Mouse (Mus musculus) urinary bladder, postnatal 14 days (tissue): ENCODE measurements around the gene Erc2.
"Not testable (repeated sequence)": the region's sequence is repeated elsewhere in the genome, so short reads cannot be mapped to it uniquely, and the experiment has no call there.

Source experiments
- DNase-seq: peaks from one replicate; pipeline ENCODE4 v3.0.0; 2021; ENCODE audit warnings: low spot score

The Erc2 gene

DNA sequence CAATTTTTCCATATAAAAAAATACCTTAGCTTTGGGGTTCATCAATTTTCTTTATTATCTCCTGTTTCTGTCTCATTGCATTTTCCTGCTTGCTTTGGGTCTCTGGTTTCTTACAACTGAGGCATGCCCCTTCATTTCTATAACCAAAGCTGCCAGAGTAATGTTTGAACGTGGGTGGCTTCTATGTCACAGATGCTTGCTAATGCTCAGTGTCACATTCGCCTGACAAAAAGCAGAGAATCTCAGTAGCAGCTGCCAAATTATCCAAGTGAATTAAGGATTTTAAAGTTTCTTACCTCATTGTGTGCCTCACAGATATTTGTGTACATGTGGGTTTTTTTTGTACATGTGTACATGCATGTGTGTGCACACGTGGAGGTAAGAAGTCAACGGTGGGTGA, 210.0 kb downstream of the Erc2 start:
- no peak for DNase-seq

DNA sequence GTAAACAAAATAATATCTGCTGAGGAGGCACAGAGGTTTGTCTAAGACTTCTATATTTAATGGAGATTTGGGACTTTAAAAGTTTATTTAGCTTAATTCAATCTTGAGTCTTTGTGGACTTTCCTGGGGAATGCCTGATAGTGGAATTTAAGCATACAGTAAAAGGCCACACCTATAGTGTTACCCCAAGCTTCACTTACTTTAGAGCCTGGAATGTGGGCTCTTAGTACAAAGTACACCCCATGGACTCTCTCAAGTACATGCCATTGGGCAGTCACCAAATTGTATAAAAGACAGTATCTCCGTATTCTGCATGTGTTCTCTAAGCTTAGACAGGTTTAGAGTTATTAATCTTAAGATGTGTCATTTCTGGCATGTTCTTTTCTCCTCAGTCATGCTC, 213.1 kb downstream of the Erc2 start:
- no peak for DNase-seq

GRCm38 (mm10) chr14:27837601-27838105, 215.4 kb downstream of the Erc2 start:
- DNase-seq = no peak

- DNase-seq = no peak
Measured at GRCm38 (mm10) chr14:27840120-27840519, 217.9 kb downstream of the Erc2 start.

GRCm38 (mm10) chr14:27846875-27847274, 224.6 kb downstream of the Erc2 start:
- no peak for DNase-seq

GRCm38 (mm10) chr14:27847291-27847690, 225.1 kb downstream of the Erc2 start:
- no peak for DNase-seq

GRCm38 (mm10) chr14:27851231-27851630, 229.0 kb downstream of the Erc2 start:
- DNase-seq = no peak

DNA sequence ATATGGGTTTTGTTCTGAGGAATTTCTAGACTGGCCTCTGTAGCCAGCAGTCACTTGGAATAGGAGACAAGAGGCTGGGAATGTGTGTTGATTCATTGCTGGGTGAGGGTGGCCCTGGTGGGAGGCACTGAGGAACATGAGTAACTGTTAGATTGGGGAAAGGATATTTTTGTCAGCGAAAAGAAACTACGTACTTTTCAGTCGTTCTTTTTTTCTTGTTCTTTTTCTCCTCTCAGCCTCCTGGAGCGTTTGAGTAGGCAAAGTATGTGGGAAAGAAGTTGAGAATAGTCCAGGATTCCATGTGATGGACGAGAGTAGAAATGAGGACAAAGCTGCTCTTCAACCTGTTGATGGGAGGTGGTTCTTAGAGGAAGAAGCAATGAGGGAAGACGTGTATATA, 230.4 kb downstream of the Erc2 start:
- DNase-seq = no peak

GRCm38 (mm10) chr14:27860371-27861046, 238.3 kb downstream of the Erc2 start:
- peak; percentile 31 for DNase-seq

DNA sequence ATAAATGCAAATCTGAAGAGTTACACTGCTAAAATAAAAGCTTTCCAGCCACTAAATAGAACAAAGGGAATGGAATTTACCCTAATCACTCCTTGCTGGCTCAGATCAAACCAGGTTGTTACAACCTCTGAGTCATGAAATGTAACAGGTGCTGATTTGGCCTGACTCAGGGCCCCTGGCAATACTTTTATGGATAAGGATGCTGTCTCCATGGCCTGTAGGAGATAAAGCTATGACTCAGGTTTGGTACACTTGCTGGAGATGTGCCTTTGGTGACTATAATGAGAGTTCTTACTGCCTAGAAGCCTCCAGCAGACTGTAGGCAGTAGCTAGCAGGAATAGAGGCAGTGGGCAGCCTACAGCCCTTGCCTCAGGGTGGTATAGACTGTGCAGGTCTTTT, 240.1 kb downstream of the Erc2 start:
- DNase-seq = no peak

- DNase-seq = no peak
Measured at GRCm38 (mm10) chr14:27867386-27867785, 245.2 kb downstream of the Erc2 start.

DNA sequence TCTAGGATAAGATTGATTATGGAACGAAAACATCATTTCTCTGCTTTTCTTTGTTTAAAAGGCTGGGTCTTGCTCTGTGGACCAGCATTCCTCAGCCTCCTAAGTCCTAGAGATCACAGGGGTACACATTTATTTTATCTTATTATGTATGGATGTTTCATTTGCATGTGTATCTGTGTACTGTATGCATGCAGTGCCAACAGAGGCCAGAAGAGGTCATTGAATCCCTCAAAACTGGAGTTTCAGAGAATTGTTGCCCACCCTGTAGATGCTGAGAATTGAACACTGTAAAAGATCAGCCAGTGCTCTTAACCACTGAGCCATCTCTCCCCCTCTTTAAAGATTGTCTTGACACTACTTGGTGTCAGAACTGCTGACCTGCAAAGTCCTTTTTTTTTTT, 251.4 kb downstream of the Erc2 start:
- DNase-seq = no peak

DNA sequence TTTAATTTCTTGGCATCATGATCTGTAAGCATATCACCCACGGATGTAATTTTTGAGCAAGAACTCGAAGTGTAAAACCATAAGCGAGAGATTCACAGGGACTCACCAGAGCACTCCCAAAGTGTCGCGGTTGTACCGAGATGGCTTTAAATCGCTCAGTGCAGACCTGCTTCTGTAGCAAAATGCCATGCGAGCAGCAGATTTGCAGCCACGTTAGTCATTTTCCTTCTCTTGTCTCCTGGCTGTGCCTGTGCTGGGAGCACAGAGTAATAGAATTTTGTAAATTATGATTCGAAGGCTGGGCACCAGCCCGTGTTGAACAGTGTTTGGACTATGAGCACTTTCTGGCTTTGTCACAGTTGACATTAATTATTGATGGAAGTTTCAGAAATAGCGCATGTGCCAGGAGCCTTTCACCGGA, 253.8 kb downstream of the Erc2 start:
- no peak for DNase-seq

- no peak for DNase-seq
Measured at GRCm38 (mm10) chr14:27881972-27882371, 259.7 kb downstream of the Erc2 start.

DNA sequence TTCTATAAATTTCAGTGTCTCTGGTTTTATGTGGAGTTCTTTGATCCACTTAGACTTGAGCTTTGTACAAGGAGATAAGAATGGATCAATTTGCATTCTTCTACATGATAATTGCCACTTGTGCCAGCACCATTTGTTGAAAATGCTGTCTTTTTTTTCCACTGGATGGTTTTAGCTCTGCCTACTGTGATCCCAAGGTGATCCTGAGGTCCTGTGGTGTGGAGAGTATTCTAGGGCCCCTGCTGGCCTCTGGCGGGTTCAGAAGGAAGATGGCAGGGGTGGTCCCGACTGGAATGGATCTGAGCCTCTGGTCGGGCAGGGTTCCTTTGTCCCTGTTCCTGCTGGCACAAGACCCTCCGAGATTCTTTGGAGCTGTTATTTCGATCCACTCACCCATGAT, 264.1 kb downstream of the Erc2 start:
- DNase-seq = not testable (repeated sequence)

- DNase-seq = no peak
Measured at GRCm38 (mm10) chr14:27887488-27887887, 265.3 kb downstream of the Erc2 start.

- no peak for DNase-seq
Measured at GRCm38 (mm10) chr14:27889650-27890049, 267.4 kb downstream of the Erc2 start.

DNA sequence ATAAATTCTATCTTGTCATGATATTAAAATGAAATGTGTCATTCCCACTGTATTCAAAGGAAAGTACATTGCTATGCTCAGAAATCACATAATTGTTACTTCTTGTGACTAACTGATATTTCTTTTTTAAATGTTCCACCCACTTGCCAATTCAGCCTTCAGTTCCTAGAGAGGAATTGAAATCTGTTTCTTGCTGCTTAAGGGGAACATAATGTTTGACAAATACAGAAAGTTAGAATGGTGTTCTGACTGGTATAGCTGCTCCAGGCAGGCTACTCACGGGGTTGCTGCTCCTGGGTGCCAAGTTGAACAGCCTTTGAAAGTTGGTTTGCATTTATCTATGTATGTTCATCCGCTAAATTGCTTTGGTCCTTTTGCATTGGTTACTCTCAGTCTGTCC, 270.2 kb downstream of the Erc2 start:
- no peak for DNase-seq

DNA sequence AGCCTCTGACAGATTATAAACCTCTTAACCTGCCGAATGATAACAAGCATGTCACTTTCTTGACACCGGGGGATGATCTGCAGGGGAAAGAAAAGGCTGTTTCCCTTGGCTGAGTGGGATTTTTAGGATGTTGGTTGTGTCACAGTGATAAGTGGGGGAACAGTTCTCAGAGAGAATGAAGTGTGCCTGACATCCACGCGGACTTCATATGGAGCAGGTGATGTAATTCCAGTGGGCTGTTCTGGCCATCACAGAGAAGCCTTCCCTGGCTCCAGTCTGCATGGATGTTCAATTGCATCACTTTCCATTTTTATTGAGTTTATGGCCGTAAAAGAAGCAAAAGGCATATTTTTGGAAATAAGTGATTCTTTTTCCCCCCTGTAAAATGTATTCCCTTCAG, 279.5 kb downstream of the Erc2 start:
- no peak for DNase-seq

DNA sequence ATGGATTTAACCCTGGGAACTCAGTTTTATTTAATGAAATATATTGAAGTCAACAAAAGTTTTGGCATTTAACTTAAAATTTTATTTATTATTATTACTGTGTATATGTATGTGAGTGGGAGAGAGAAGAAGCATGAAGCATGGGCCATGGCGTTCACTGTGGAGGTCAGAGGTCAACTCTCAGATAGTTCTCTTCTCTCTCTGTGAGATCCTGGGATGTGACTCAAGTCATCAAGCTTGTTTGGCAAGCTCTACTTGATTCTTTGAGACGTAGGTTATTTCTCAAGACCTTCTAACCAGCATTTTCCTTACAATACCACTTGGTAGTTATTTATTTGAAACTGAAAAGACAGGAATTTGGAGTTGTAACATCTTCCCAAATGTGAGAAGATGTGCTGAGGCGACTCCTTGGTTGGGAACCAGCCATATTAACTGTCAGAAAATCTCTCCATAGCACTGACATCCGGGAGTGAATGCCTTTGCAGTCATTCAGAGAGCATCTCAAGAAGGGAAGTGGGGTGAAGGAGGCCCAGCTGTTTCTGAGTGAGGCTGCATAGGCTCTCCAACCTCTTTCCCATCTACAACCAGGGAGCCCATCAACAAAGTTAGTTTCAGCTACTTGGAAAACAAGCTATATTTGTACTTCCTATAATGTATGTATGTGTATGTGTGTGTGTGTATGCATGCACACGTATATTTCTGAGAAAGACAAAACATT, 299.6 kb downstream of the Erc2 start:
- no peak for DNase-seq

DNA sequence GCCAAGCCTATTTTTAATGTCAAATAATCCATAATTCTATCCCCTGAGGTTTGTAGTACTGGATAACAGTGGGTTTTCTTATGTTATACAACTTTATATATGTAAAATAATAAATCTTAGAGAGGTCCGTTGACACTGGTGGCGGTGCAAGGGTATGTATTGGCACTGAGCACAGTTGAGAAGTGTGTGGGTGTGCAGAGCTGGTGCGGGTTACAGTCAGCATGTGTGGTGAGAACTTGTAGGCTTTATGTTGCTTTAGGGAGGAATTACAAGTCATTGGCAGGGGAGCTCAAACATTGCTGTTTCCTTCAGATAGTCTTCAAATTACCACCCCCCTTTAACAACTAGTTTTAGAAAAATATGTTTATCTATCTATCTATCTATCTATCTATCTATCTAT, 305.1 kb downstream of the Erc2 start:
- no peak for DNase-seq

- DNase-seq = no peak
Measured at GRCm38 (mm10) chr14:27933533-27933932, 311.3 kb downstream of the Erc2 start.

GRCm38 (mm10) chr14:27935714-27936113, 313.5 kb downstream of the Erc2 start:
- DNase-seq = no peak

DNA sequence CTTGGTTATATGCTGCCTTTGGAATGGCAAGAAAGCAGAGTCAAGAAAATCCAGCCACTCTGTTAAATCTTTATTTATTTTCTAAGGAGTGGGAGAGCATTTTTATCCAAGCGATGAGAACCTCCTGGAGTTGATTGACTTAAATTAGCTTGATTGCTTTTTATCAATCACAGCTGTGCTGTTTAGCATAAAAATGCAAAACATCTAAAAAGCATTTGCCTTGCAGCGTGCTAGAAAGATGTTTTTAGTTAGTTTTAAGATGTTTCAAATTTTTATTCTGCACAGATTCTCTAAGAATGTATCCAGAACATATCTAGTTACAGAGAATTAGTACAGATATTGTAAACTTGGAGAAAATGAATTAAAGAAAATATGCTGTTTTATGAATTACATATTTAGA, 315.7 kb downstream of the Erc2 start:
- no peak for DNase-seq
